Mouse (Mus musculus) liver, embryonic 11.5 days (tissue): ENCODE data around the gene Ptpra. TPM values are rescaled to one million over a fixed set of nuclear protein-coding genes. Genes with fewer than 3 reads are reported as not detected.

ENCODE experiments used
- ATAC-seq: fragments of 200-750 bp; cut with Nextera tagmentation; replicated peaks from 2 replicates; pipeline ENCODE4 v1.8.0; 2017; ENCODE audit warnings: moderate number of reproducible peaks, mild to moderate bottlenecking, moderate TSS enrichment, moderate library complexity; ENCODE audit not compliant: low FRiP score
- DNase-seq: peaks from one replicate; pipeline ENCODE4 v3.0.0-alpha.2; 2017; ENCODE audit warnings: low spot score
- H3K27ac ChIP-seq: fragments of 300-500 bp; sonication (generic); 2 replicates; pipeline ENCODE4 v1.5.1; 2014; ENCODE audit warnings: mild to moderate bottlenecking, low read depth, low read length, control low read depth
- H3K27me3 ChIP-seq: fragments of 300-500 bp; sonication (generic); replicated peaks from 2 replicates; pipeline ENCODE4 v1.6.1; 2014; ENCODE audit warnings: low read length, mixed read lengths; ENCODE audit not compliant: control insufficient read depth, insufficient read depth
- H3K36me3 ChIP-seq: fragments of 300-500 bp; sonication (generic); 2 replicates; pipeline ENCODE4 v1.6.1; 2014; ENCODE audit warnings: mild to moderate bottlenecking, low read length, moderate library complexity, mixed read lengths; ENCODE audit not compliant: control insufficient read depth, insufficient read depth
- H3K4me1 ChIP-seq: fragments of 300-500 bp; sonication (generic); replicated peaks from 2 replicates; pipeline ENCODE4 v1.6.1; 2014; ENCODE audit warnings: low read length, mixed read lengths; ENCODE audit not compliant: control insufficient read depth, insufficient read depth
- H3K4me2 ChIP-seq: fragments of 300-500 bp; sonication (generic); 2 replicates; pipeline ENCODE4 v1.6.1; 2014; ENCODE audit warnings: mild to moderate bottlenecking, control low read depth, moderate library complexity
- H3K4me3 ChIP-seq: fragments of 300-500 bp; sonication (generic); 2 replicates; pipeline ENCODE4 v1.5.1; 2014; ENCODE audit warnings: low read depth, low read length, control low read depth
- H3K9ac ChIP-seq: fragments of 300-500 bp; sonication (generic); 2 replicates; pipeline ENCODE4 v1.6.1; 2014; ENCODE audit warnings: low read depth, low read length, control low read depth
- H3K9me3 ChIP-seq: fragments of 300-500 bp; sonication (generic); 2 replicates; pipeline ENCODE4 v1.6.1; 2016; ENCODE audit warnings: low read length, inconsistent platforms, mixed read lengths; ENCODE audit not compliant: control insufficient read depth
- WGBS: fragments of 180-500 bp; shearing (Covaris S2); extraction: QIAGEN DNeasy Blood & Tissue Kit; methylation state at CpG from one replicate; pipeline ENCODE4 v1.1.7; 2014; 5-methylcytosine and 5-hydroxymethylcytosine counted together
- polyA plus RNA-seq: library from polyadenylated mRNA; unstranded; fragments of >200 nt; fragmentation: Nextera tagmentation; extraction: Ambion mirVana; gene quantifications from 2 replicates; pipeline ENCODE4 v1.2.1, GENCODE M21; 2014

The Ptpra gene
- polyA plus RNA-seq, 1 experiment from 2014 or later, result 66.2 TPM

DNA sequence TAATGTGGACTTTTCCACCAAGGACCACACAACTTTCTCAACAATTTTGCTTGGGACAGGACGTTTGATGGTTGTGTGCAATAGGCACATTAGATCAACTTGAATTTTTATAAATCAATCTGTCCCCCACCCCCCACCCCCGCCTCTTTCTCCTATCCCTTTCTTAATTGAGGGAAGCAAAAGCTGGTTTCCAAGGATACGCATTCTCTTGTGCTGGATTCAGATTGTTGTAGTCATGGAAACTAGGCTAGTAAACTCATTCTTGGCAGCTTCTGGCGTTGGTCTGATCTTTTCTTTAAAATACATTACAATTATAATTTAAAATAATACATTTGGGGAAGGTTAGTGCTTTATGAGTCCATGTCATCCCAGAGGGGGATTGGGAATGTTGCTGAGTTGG lies 19.3 kb downstream of the Ptpra start:
- H3K4me1 ChIP-seq, result peaks cover 22% of the 10 kb centered on the region
- DNase-seq (no peak), ATAC-seq (no peak)

DNA sequence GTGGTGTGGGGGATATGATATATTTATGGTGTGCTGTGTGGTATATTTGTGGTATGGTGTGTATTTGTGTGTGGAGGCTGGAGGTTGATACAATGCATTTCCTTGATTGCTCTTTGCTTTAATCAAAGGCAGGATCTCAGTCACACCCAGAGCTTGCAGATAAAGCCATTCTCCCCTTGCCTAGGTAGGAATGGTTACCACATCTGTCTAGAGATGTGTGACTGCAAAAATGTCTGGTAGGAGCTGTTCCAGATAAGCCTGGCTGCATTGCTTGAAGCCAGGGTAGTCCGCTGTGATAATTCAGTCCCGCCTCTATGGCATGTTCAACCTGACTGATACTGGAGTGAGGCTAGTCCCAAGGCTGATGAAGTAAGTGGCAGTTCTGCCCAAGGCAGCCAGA lies 19.9 kb downstream of the Ptpra start:
- H3K36me3 ChIP-seq, result no peaks in the 10 kb centered on the region
- H3K4me1 ChIP-seq, result peaks cover 22% of the 10 kb centered on the region
- H3K27ac ChIP-seq, result no peak overlapping the region
- H3K4me3 ChIP-seq, result no peak overlapping the region
- H3K27me3 ChIP-seq, result no peaks in the 10 kb centered on the region
- no peak overlapping the region for H3K9ac ChIP-seq
- DNase-seq, result no peak
- peak; percentile 98 for ATAC-seq
- no peaks in the 10 kb centered on the region for H3K9me3 ChIP-seq
- WGBS, result 31% methylated on average over 2 of the region's 2 CpGs
- no peak overlapping the region for H3K4me2 ChIP-seq

More for the DNA sequence above, 19.3 kb downstream of the Ptpra start:
- no peak overlapping the region for H3K4me2 ChIP-seq
- H3K9me3 ChIP-seq, result no peaks in the 10 kb centered on the region
- WGBS, result 74% methylated on average over 4 of the region's 4 CpGs
- H3K4me3 ChIP-seq, result no peak overlapping the region
- H3K9ac ChIP-seq, result no peak overlapping the region
- H3K27me3 ChIP-seq, result no peaks in the 10 kb centered on the region
- no peaks in the 10 kb centered on the region for H3K36me3 ChIP-seq
- H3K27ac ChIP-seq, result no peak overlapping the region

DNA sequence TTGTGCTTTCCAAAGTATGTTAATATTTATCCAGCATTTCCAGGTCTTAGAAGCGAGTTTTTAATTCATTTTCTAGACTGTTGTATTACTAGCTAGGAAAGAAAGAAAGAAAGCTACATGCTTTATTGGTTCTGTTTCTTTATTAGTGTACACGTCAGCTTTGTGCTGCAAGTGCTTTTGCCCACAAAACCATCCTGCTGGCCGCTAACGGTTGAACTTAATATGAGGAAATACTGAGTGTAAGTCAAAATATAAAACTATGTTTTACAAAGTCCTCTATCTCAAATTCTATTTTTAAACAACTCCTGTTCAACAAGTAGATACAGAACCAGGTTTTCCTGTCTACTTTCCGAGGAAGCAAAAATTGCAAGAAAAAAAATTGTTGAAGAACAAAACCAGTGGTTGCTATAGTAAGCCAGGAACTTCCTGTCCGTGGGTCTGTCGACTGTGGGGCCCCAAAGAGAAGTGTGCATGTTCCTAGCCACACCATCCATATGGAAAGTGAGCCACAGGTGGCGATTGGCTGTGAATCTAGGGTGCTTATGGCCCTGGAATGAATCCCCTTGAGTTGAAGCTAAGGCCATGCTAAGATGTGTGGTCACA lies 22.9 kb downstream of the Ptpra start:
- no peak for DNase-seq
- H3K9ac ChIP-seq, result no peak overlapping the region
- no peak for ATAC-seq
- H3K9me3 ChIP-seq, result no peaks in the 10 kb centered on the region
- no peak overlapping the region for H3K4me3 ChIP-seq
- peaks cover 3% of the 10 kb centered on the region; the same call in 1 of the 2 replicates for H3K36me3 ChIP-seq
- no peaks in the 10 kb centered on the region for H3K27me3 ChIP-seq
- WGBS, result 44% methylated on average over 8 of the region's 8 CpGs
- peaks cover 10% of the 10 kb centered on the region for H3K4me1 ChIP-seq
- 0 out of 2 replicates have a peak overlapping the region, but pooled peaks have one; percentile 23 for H3K4me2 ChIP-seq
- H3K27ac ChIP-seq, result no peak overlapping the region

DNA sequence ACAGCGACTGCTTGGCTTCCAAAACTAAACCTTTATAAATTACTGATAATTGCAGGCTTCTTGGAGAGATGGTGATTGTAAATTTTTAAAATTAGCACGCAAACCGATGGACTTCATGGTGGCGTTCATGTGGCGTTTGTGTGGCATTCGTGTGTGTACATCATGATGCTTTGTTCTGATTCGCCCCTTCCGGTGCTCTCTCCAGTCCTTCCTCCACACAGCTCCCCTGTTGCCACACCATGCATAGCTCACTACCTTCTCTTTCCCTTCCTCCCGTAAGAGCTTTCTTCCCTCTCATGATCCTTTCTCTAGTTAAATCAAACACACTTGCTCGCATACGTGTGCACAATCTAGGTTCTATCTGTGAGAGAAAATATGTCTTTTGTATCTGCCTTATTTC lies 25.7 kb downstream of the Ptpra start:
- 90% methylated on average over 11 of the region's 11 CpGs for WGBS
- no peak for ATAC-seq
- no peak for DNase-seq
- Histone ChIP-seq H3K4me2 (no peak overlapping the region), H3K27me3 (no peaks in the 10 kb centered on the region), H3K4me1 (peaks cover 5% of the 10 kb centered on the region; the same call in 1 of the 2 replicates), H3K9me3 (no peaks in the 10 kb centered on the region), H3K9ac (no peak overlapping the region), H3K4me3 (no peak overlapping the region), H3K27ac (no peak overlapping the region), H3K36me3 (peaks cover 5% of the 10 kb centered on the region; the same call in 1 of the 2 replicates)

DNA sequence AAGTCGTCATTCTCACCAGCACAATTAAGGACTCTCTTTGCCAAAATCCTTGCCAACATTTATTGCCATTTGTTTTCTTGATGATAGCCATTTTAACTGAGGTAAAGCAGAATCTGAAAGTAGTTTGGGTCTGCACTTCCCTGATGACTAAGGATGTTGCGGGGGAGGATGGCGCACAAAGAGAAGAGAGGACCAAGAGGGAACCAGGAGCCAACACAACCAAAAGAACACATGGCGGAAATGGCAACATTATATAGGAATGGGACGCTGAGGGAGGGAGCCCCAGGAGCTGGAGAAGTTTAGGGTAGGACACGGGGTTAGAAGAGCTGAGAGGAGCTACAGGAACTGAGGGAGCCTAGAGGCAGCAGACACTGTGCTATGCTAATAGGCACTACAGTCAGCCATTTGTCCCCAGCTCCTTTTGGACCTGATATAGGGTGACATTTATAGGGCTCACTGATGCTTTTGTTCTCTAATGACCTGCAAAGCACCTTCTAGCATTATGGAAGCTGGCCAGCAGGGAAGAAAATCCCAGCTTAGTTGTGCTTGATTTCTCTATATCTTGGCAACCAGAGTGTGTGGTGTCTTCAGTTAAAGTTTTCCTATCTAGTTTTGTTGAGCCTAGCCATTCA lies 26.7 kb downstream of the Ptpra start:
- DNase-seq (no peak), ATAC-seq (no peak)
- no peak overlapping the region for H3K4me3 ChIP-seq
- peaks cover 5% of the 10 kb centered on the region; the same call in 1 of the 2 replicates for H3K36me3 ChIP-seq
- WGBS, result 75% methylated on average over 6 of the region's 6 CpGs
- no peaks in the 10 kb centered on the region for H3K9me3 ChIP-seq
- H3K27ac ChIP-seq, result no peak overlapping the region
- H3K4me1 ChIP-seq, result peaks cover 5% of the 10 kb centered on the region; the same call in 1 of the 2 replicates
- no peaks in the 10 kb centered on the region for H3K27me3 ChIP-seq
- H3K4me2 ChIP-seq, result no peak overlapping the region
- H3K9ac ChIP-seq, result no peak overlapping the region

DNA sequence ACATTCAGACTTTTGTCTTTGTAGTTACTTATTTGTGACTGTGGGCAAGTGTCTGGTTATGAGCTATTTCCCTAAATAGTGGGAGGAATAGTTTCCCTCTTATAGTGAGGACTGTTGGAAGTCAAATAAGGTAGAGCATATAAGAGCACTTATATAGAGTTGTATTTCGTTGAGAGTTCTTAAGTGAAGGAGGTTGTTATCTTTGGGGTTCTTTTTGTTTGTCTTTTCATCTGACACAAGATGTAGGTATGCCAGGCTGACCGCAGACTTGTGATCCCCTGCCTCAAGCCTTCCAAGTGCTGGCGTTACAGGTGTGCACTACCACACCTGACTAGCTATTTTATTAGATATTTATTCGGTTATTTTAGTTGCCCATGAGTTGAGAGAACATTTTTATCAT lies 32.1 kb downstream of the Ptpra start:
- no peaks in the 10 kb centered on the region for H3K9me3 ChIP-seq
- no peak overlapping the region for H3K4me3 ChIP-seq
- no peaks in the 10 kb centered on the region for H3K4me1 ChIP-seq
- H3K9ac ChIP-seq, result no peak overlapping the region
- H3K27ac ChIP-seq, result no peak overlapping the region
- WGBS, result 94% methylated on average over 4 of the region's 4 CpGs
- no peak for ATAC-seq
- peaks cover 5% of the 10 kb centered on the region; the same call in 1 of the 2 replicates for H3K36me3 ChIP-seq
- no peaks in the 10 kb centered on the region for H3K27me3 ChIP-seq
- DNase-seq, result no peak
- no peak overlapping the region for H3K4me2 ChIP-seq

DNA sequence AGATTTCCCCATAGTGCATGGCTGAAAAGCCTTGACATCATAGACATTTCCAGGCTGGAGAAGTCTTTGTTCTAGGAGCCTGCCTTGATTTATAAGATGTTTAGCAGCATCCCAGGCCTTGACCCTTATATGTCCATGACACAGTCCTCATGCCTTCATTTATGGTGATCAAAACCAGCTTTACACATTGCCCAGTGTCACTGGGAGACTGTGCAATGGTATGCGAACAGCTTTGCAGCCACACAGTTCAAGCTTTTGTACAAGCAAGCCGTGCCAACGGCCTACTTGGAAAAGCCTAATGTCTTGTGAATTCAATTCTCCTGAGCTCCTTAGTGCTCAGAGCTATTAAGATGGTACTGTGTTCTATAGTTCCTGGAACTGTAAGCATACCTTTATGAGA lies 32.6 kb downstream of the Ptpra start:
- no peak overlapping the region for H3K27ac ChIP-seq
- H3K9me3 ChIP-seq, result no peaks in the 10 kb centered on the region
- no peak overlapping the region for H3K4me3 ChIP-seq
- peaks cover 3% of the 10 kb centered on the region; the same call in 1 of the 2 replicates for H3K36me3 ChIP-seq
- no peak overlapping the region for H3K4me2 ChIP-seq
- H3K27me3 ChIP-seq, result no peaks in the 10 kb centered on the region
- H3K4me1 ChIP-seq, result no peaks in the 10 kb centered on the region
- 98% methylated on average over 3 of the region's 3 CpGs for WGBS
- ATAC-seq (no peak), DNase-seq (no peak)
- no peak overlapping the region for H3K9ac ChIP-seq

DNA sequence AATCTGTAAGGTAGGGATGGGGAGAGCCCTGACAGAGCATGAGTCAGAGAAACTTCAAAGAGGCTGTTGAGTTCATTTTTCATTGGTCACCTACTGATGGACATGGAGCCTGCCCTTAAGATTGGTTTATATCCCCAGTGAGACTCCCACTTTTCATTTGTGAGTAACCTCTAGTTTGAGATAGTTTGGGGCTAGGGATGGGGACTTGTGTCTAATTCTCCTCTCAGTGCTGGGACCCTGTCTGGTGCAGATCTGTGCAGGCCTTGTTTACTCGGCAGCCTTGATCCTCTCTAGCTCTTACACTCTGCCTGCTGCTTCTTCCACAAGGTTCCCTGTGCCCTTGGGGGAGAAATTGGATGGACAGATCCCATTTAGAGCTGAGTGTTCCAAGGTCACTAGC lies 34.1 kb downstream of the Ptpra start:
- no peak overlapping the region for H3K4me2 ChIP-seq
- H3K4me3 ChIP-seq, result no peak overlapping the region
- H3K4me1 ChIP-seq, result no peaks in the 10 kb centered on the region
- no peaks in the 10 kb centered on the region for H3K36me3 ChIP-seq
- DNase-seq (no peak), ATAC-seq (no peak)
- H3K9ac ChIP-seq, result no peak overlapping the region
- no peaks in the 10 kb centered on the region for H3K27me3 ChIP-seq
- 83% methylated on average over 1 of the region's 1 CpGs for WGBS
- H3K9me3 ChIP-seq, result no peaks in the 10 kb centered on the region
- H3K27ac ChIP-seq, result no peak overlapping the region

DNA sequence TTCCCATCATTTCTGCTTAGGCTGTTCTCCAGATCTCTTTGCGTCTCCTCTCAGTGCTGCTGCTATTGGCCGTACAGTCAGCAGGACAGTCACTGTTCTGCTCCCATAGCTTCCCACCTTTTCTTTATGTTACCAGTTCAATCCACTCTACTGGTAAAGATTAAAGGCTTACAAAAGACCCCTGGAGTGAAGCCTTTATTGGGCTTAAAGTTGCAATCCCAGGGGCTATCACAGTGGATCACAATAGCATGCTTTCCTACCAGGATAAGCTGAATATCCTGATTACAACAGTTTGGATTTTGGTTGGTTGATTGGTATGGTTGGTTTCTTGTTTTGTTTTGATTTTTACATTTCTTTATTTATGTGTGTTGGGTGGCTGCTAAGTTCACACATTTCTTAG lies 37.9 kb downstream of the Ptpra start:
- H3K36me3 ChIP-seq, result no peaks in the 10 kb centered on the region; the same call in 1 of the 2 replicates
- WGBS, result 86% methylated on average over 2 of the region's 2 CpGs
- DNase-seq, result no peak
- H3K27me3 ChIP-seq, result no peaks in the 10 kb centered on the region
- H3K27ac ChIP-seq, result no peak overlapping the region
- no peak overlapping the region for H3K4me3 ChIP-seq
- H3K4me1 ChIP-seq, result no peaks in the 10 kb centered on the region
- H3K9me3 ChIP-seq, result no peaks in the 10 kb centered on the region
- no peak overlapping the region for H3K4me2 ChIP-seq
- no peak overlapping the region for H3K9ac ChIP-seq
- no peak for ATAC-seq
